16 mouse cellular contexts compared by ENCODE assay signal in the genomic region with DNA sequence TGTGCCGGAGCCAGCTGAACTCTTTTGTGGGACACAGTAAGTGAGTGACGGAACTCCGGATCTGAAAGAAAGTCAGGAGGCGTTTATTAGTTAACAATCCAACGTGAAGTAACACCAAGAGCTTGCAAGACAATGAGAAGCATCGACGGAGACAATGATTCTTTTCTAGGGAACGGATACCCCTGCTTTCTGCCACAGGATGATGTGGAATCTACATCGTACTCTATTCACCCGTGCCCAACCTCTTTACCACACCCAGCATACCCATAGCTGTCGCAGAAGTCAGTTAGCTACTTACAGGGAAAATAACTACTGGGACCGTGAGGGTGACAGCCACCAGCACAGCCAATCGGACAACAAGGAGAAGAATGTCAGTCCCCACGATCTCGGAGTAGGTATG.
"Had no signal": no experiment of that assay in that cellular context is flagged by ENCODE, and none has a peak within 500 bp of the region (broad histone marks: within the 10 kb centered on the region; RNA-seq: fewer than 3 reads in every experiment).

No protein-coding gene starts in this region.

- H3K4me3 ChIP-seq: layer of hippocampus, adult 2 months; liver, embryonic 13.5 days; midbrain, embryonic 12.5 days; midbrain, embryonic 15.5 days; neural tube, embryonic 13.5 days; stomach, embryonic 15.5 days had no signal

- ATAC-seq: lung, postnatal 0 days; midbrain, embryonic 15.5 days had no signal

- DNase-seq: kidney, postnatal 25 days; layer of hippocampus, adult 9-11 months; liver, embryonic 13.5 days; lung, embryonic 14.5 days; retina, postnatal 1 day; right cerebral cortex, postnatal 25 days; spleen, adult 18-20 months; thymus, postnatal 25 days had no signal

- H3K27ac ChIP-seq: kidney, postnatal 0 days; layer of hippocampus, adult 2 months; liver, embryonic 13.5 days; macrophage; midbrain, embryonic 12.5 days; midbrain, embryonic 15.5 days; neural tube, embryonic 13.5 days; stomach, embryonic 15.5 days had no signal

- H3K4me2 ChIP-seq: liver, embryonic 13.5 days; lung, embryonic 14.5 days; midbrain, embryonic 12.5 days; midbrain, embryonic 15.5 days; neural tube, embryonic 13.5 days; stomach, embryonic 15.5 days had no signal

- H3K27me3 ChIP-seq: liver, embryonic 13.5 days; midbrain, embryonic 12.5 days; midbrain, embryonic 15.5 days; neural tube, embryonic 13.5 days; stomach, embryonic 15.5 days had no signal

- H3K9ac ChIP-seq: liver, embryonic 13.5 days; lung, embryonic 14.5 days; midbrain, embryonic 12.5 days; midbrain, embryonic 15.5 days; neural tube, embryonic 13.5 days; stomach, embryonic 15.5 days had no signal

- H3K9me3 ChIP-seq: liver, embryonic 13.5 days; midbrain, embryonic 12.5 days; midbrain, embryonic 15.5 days; neural tube, embryonic 13.5 days; stomach, embryonic 15.5 days had no signal
